Mouse (Mus musculus): ENCODE measurements around the gene Il1r1.

GRCm38 (mm10) chr1:40278720-40279119, 53.8 kb downstream of the Il1r1 start:
- TF ChIP-seq EP300 (IDR thresholded peaks at IDR 0.05; ENCODE audit: insufficient read depth, low read depth, low read length) (no peak), POLR2A (IDR thresholded peaks at IDR 0.05; ENCODE audit: insufficient read depth, low read length) (no peak)

Data from ES-Bruce4 (cell line).